Mouse (Mus musculus) cerebellum, adult 9-11 months (tissue): ENCODE data around the gene Mertk.

Experiments used
- DNase-seq: peaks from one replicate; pipeline ENCODE4 v3.0.0; 2022

Gene Mertk

GRCm38 (mm10) chr2:128726067-128726466 lies 27.3 kb downstream of the Mertk start:
- no peak for DNase-seq

- DNase-seq: no peak
Observed at GRCm38 (mm10) chr2:128726626-128727025, 27.9 kb downstream of the Mertk start.

DNA sequence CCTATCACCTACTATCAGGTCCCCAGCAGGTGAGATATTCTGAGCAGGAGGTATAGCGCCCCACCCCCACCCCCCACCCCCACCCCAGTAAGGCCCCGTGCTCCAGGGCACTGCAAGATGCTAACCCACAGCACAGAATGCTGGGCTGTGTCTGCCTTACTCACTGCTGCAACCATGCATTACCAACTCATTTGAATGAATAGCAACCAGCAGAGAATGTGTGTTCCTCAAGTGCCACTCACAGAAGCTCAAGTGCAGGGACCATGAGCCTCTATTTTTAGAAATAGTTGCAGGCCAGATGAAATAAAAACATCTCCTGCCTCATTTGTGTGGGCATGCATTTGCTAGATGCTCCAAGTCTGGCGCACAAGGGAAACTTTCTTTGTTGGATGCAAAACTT lies 28.8 kb downstream of the Mertk start:
- DNase-seq: no peak

DNA sequence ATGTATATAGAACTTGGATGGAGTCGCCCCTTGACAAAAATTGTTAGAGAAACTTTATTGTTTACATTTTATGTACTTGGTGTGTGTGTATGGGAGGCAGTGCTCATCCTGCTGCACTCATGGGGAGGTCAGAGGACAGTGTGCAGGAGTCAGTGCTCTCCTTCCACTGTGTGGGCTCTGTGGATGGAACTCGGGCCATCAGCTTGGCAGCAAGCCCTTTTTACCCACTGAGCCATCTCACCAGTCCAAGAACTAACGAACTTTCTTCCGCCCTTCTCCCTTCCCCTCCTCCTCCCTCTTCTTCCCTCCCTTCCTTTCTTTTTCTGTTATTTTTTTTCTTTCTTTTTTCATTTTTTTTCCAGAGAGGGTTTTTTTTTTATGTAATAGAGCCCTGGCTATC lies 29.3 kb downstream of the Mertk start:
- no peak for DNase-seq

- no peak for DNase-seq
Observed at GRCm38 (mm10) chr2:128729141-128729540, 30.4 kb downstream of the Mertk start.

- DNase-seq: no peak
Observed at GRCm38 (mm10) chr2:128731514-128731913, 32.8 kb downstream of the Mertk start.

GRCm38 (mm10) chr2:128731951-128732350 lies 33.2 kb downstream of the Mertk start:
- no peak for DNase-seq

GRCm38 (mm10) chr2:128735089-128735488 lies 36.3 kb downstream of the Mertk start:
- DNase-seq: no peak

- DNase-seq: no peak
Observed at GRCm38 (mm10) chr2:128737051-128737450, 38.3 kb downstream of the Mertk start.

DNA sequence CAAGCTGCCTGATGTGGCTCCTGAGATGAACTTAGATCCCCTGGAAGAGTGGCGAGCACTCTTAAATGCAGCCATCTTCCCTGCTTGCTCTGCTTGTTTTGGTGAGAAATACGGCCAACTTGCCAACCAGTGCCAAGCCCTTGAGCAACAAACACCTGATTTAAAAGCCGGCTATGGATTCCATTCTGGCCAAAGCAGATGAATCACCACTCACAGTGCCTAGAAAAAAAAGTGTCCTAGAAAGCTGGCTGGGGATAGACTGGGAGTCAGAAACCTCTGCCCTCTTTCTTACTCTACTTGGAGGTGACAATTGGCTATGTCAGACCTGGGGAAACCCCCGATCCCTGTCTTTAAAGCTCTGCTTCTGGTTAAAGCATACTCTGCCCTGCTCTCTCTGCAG lies 39.0 kb downstream of the Mertk start:
- DNase-seq: no peak

GRCm38 (mm10) chr2:128738725-128739258 lies 40.0 kb downstream of the Mertk start:
- DNase-seq: peak; percentile 65

GRCm38 (mm10) chr2:128745879-128746620 lies 47.3 kb downstream of the Mertk start:
- DNase-seq: no peak

DNA sequence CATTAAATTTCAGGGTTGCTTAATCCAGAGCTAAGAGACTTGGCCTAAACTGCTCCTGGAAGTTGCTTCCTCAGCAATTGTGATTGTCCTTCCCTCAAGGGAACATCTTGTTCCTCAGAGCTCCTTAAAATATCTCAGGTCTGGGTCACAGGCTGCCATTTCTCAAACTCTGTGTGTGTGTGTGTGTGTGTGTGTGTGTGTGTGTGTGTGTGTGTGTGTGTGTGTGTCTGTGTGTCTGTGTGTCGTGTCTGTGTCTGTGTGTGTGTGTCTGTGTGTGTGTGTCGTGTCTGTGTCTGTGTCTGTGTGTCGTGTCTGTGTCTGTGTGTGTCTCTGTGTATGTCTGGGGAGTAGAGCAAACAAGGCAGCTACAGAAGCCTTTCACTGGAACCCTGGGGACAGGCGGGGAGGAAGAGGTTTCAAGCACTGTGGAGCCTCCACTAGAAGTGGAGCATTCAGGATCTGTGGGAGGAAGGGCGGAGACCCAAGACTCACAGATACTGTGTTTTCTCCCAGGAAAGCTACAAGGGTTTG lies 47.9 kb downstream of the Mertk start:
- DNase-seq: no peak

- no peak for DNase-seq
Observed at GRCm38 (mm10) chr2:128747433-128748028, 48.8 kb downstream of the Mertk start.

GRCm38 (mm10) chr2:128748171-128748570 lies 49.4 kb downstream of the Mertk start:
- no peak for DNase-seq

GRCm38 (mm10) chr2:128751030-128751429 lies 52.3 kb downstream of the Mertk start:
- no peak for DNase-seq

DNA sequence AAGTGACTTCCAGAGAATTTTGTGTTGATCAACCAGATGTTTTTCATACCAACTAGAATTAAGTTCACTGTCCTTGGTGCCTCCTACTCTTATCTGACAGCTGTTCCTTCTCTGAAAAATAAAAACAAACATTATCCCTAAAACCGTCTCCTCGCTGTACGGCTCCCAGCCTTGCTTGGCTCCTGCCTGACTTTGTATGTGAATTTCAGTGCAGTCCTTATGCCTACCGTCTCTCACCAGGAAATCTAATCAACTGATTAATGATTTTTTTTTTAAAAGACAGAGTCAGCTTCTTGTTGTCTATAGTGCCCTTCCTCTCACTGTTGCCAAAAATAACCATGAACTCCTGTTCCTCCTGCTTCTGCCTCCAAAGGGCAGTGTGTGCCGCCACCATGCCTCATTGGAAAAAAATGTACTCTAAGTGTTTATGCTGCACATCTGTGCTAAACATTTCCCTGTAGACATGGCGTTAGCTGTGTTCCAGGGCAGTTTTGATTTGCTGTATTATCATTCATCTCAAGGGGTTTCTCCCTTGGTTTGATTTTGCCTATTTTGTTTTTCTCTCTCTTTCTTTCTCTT lies 54.6 kb downstream of the Mertk start:
- no peak for DNase-seq

- DNase-seq: no peak
Observed at GRCm38 (mm10) chr2:128755149-128755691, 56.5 kb downstream of the Mertk start.

GRCm38 (mm10) chr2:128758724-128759340 lies 60.1 kb downstream of the Mertk start:
- DNase-seq: no peak

DNA sequence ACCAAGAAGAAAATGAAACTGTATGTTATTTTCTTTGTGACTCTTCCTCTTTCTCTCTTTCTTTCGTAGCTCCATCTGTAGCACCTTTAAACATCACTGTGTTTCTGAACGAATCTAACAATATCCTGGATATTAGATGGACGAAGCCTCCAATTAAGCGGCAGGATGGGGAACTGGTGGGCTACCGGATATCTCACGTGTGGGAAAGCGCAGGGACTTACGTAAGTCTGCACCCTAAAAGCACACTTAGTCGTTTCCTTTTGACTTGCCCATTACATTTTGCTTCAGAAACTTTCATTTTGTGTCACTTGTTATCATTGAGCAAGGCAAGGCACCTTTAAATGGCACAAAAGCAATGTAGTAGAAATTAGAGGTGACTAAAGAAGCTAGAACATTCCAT lies 63.3 kb downstream of the Mertk start:
- DNase-seq: no peak

GRCm38 (mm10) chr2:128765787-128766186 lies 67.0 kb downstream of the Mertk start:
- no peak for DNase-seq

DNA sequence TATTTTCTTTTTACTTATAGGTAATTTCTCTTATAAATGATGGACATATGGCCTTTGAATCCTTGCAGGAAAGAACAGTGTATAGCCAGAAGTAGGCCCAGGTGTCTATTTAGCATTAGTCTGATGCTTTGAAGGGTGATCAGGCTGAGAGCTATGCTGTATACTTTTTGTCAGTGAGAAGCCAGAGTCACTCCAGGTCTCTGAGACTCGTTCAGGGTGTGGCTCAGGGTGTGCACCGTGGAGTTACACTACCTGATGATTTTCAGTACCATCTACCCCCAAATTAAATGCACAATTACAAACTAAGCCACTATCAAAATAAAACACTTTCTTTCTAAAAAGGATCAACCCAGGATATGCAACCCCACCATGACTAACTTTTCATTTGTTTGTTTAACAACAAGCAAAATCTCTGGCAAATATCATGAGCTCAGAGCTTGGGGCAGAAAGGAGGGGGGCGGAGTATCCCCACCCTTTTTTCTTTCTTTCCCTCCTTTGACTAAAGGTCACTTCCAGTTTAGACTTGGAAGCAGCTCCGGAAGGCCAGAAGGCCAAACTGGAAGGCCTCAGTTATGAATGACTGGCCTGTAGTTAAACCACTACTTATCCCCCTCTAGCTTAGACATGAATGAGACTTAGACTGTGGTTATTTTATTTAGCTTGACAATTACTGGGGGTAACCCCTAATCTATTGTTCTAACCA lies 69.9 kb downstream of the Mertk start:
- DNase-seq: no peak
